Mouse (Mus musculus) midbrain, embryonic 11.5 days (tissue): ENCODE results near the gene Morc1. TPM values are rescaled to one million over a fixed set of nuclear protein-coding genes. Genes with fewer than 3 reads are reported as not detected.

Experiments
- polyA plus RNA-seq: library from polyadenylated mRNA; unstranded; fragments of >200 nt; fragmentation: Nextera tagmentation; extraction: Ambion mirVana; gene quantifications from 2 replicates; pipeline ENCODE4 v1.2.1, GENCODE M21; 2014

Morc1 gene
- polyA plus RNA-seq, 1 experiment from 2014 or later, result not detected

Other genes starting within 250 kb of the Morc1 start
- gene Dppa4, start 147.5 kb upstream of the Morc1 start, polyA plus RNA-seq, result not detected in 2 replicates
- not detected in 2 replicates for gene Dppa2, start 127.3 kb upstream of the Morc1 start, polyA plus RNA-seq
- not detected in 2 replicates for gene Gm5485, start 18.8 kb upstream of the Morc1 start, polyA plus RNA-seq